Mouse (Mus musculus): ENCODE measurements around the gene Ctsw. TPM values are rescaled to one million over a fixed set of nuclear protein-coding genes. Genes with fewer than 3 reads are reported as not detected.

The Ctsw gene
- total RNA-seq, 2 experiments from 2014 or later, result 5.7 to 5.9 TPM

Other genes with a start within 250 kb of the Ctsw start
- 45.4 and 45.7 TPM in 2 replicates for gene Pacs1, start 195.4 kb downstream of the Ctsw start, total RNA-seq (2015)
- 14.2 and 25.4 TPM in 2 replicates for gene Pacs1, start 195.4 kb downstream of the Ctsw start, total RNA-seq (2017)
- 109 TPM in 2 replicates for gene Sf3b2, start 173.1 kb downstream of the Ctsw start, total RNA-seq (2015)
- 240 and 249 TPM in 2 replicates for gene Sf3b2, start 173.1 kb downstream of the Ctsw start, total RNA-seq (2017)
- not detected in 2 replicates for gene Gal3st3, start 170.2 kb downstream of the Ctsw start, total RNA-seq (2015)
- gene Gal3st3, start 170.2 kb downstream of the Ctsw start, total RNA-seq (2017), result not detected in 2 replicates
- gene Catsper1, start 132.8 kb downstream of the Ctsw start, total RNA-seq (2015), result not detected in 2 replicates
- not detected in 2 replicates for gene Catsper1, start 132.8 kb downstream of the Ctsw start, total RNA-seq (2017)
- not detected in 2 replicates for gene Cst6, start 118.9 kb downstream of the Ctsw start, total RNA-seq (2015)
- not detected in 2 replicates for gene Cst6, start 118.9 kb downstream of the Ctsw start, total RNA-seq (2017)
- 19.7 and 25.8 TPM in 2 replicates for gene Eif1ad, start 101.8 kb downstream of the Ctsw start, total RNA-seq (2015)
- 33.1 and 37.4 TPM in 2 replicates for gene Eif1ad, start 101.8 kb downstream of the Ctsw start, total RNA-seq (2017)
- 269 and 297 TPM in 2 replicates for gene Banf1, start 101.3 kb downstream of the Ctsw start, total RNA-seq (2015)
- 29.3 and 29.6 TPM in 2 replicates for gene Banf1, start 101.3 kb downstream of the Ctsw start, total RNA-seq (2017)
- 47.2 and 57.3 TPM in 2 replicates for gene Sart1, start 79.8 kb downstream of the Ctsw start, total RNA-seq (2015)
- gene Sart1, start 79.8 kb downstream of the Ctsw start, total RNA-seq (2017), result 62.2 and 64.6 TPM in 2 replicates
- gene Tsga10ip, start 66.0 kb downstream of the Ctsw start, total RNA-seq (2015), result not detected in 2 replicates
- not detected in 2 replicates for gene Tsga10ip, start 66.0 kb downstream of the Ctsw start, total RNA-seq (2017)
- 62.3 and 72.3 TPM in 2 replicates for gene Drap1, start 43.5 kb downstream of the Ctsw start, total RNA-seq (2015)
- gene Drap1, start 43.5 kb downstream of the Ctsw start, total RNA-seq (2017), result 53.7 and 59.0 TPM in 2 replicates
- gene AI837181, start 43.4 kb downstream of the Ctsw start, total RNA-seq (2015), result 20.3 and 23.7 TPM in 2 replicates
- 8.9 and 15.6 TPM in 2 replicates for gene AI837181, start 43.4 kb downstream of the Ctsw start, total RNA-seq (2017)
- 0.48 and 1.2 TPM in 2 replicates for gene Fosl1, start 21.0 kb downstream of the Ctsw start, total RNA-seq (2015)
- gene Fosl1, start 21.0 kb downstream of the Ctsw start, total RNA-seq (2017), result 0.69 and 0.95 TPM in 2 replicates
- 0.80 and 1.1 TPM in 2 replicates for gene Ccdc85b, start 10.6 kb downstream of the Ctsw start, total RNA-seq (2015)
- gene Ccdc85b, start 10.6 kb downstream of the Ctsw start, total RNA-seq (2017), result 1.7 TPM in 2 replicates
- 55.8 and 64.9 TPM in 2 replicates for gene Fibp, start 7.9 kb downstream of the Ctsw start, total RNA-seq (2015)
- 93.9 and 115 TPM in 2 replicates for gene Fibp, start 7.9 kb downstream of the Ctsw start, total RNA-seq (2017)
- 0.42 and 1.2 TPM in 2 replicates for gene Efemp2, start 5.4 kb upstream of the Ctsw start, total RNA-seq (2015)
- 1.2 TPM in 1 of 2 replicates, not detected in the other for gene Efemp2, start 5.4 kb upstream of the Ctsw start, total RNA-seq (2017)
- 16.2 and 16.6 TPM in 2 replicates for gene Mus81, start 19.9 kb upstream of the Ctsw start, total RNA-seq (2015)
- 9.2 and 13.8 TPM in 2 replicates for gene Mus81, start 19.9 kb upstream of the Ctsw start, total RNA-seq (2017)
- gene Cfl1, start 21.9 kb upstream of the Ctsw start, total RNA-seq (2015), result 2,162 and 2,175 TPM in 2 replicates
- gene Cfl1, start 21.9 kb upstream of the Ctsw start, total RNA-seq (2017), result 1,771 and 1,778 TPM in 2 replicates
- gene 1700020D05Rik, start 35.3 kb upstream of the Ctsw start, total RNA-seq (2015), result 1.8 and 2.1 TPM in 2 replicates
- 0.49 and 1.5 TPM in 2 replicates for gene 1700020D05Rik, start 35.3 kb upstream of the Ctsw start, total RNA-seq (2017)
- 2.7 and 4.8 TPM in 2 replicates for gene Snx32, start 42.0 kb upstream of the Ctsw start, total RNA-seq (2015)
- gene Snx32, start 42.0 kb upstream of the Ctsw start, total RNA-seq (2017), result 1.5 and 3.0 TPM in 2 replicates
- gene Ovol1, start 92.1 kb upstream of the Ctsw start, total RNA-seq (2015), result 0.07 and 0.14 TPM in 2 replicates
- gene Ovol1, start 92.1 kb upstream of the Ctsw start, total RNA-seq (2017), result 0.07 TPM in 1 of 2 replicates, not detected in the other
- 18.3 and 23.2 TPM in 2 replicates for gene Ap5b1, start 99.5 kb upstream of the Ctsw start, total RNA-seq (2015)
- gene Ap5b1, start 99.5 kb upstream of the Ctsw start, total RNA-seq (2017), result 16.4 and 22.5 TPM in 2 replicates
- 116 and 125 TPM in 2 replicates for gene Rnaseh2c, start 133.4 kb upstream of the Ctsw start, total RNA-seq (2015)
- gene Rnaseh2c, start 133.4 kb upstream of the Ctsw start, total RNA-seq (2017), result 94.6 and 136 TPM in 2 replicates
- 34.2 and 47.8 TPM in 2 replicates for gene Kat5, start 141.7 kb upstream of the Ctsw start, total RNA-seq (2015)
- gene Kat5, start 141.7 kb upstream of the Ctsw start, total RNA-seq (2017), result 69.4 and 73.9 TPM in 2 replicates
- gene Rela, start 169.0 kb upstream of the Ctsw start, total RNA-seq (2015), result 51.9 and 56.6 TPM in 2 replicates
- gene Rela, start 169.0 kb upstream of the Ctsw start, total RNA-seq (2017), result 46.1 and 47.8 TPM in 2 replicates
- gene Sipa1, start 195.2 kb upstream of the Ctsw start, total RNA-seq (2015), result 50.8 and 65.8 TPM in 2 replicates
- 50.1 and 78.7 TPM in 2 replicates for gene Sipa1, start 195.2 kb upstream of the Ctsw start, total RNA-seq (2017)
- 30.3 and 35.3 TPM in 2 replicates for gene Map3k11, start 220.2 kb upstream of the Ctsw start, total RNA-seq (2015)
- gene Map3k11, start 220.2 kb upstream of the Ctsw start, total RNA-seq (2017), result 39.8 and 50.8 TPM in 2 replicates
- 25.9 and 33.1 TPM in 2 replicates for gene Pcnx3, start 220.4 kb upstream of the Ctsw start, total RNA-seq (2015)
- gene Pcnx3, start 220.4 kb upstream of the Ctsw start, total RNA-seq (2017), result 19.3 and 19.6 TPM in 2 replicates
- not detected in 2 replicates for gene Kcnk7, start 235.9 kb upstream of the Ctsw start, total RNA-seq (2015)
- not detected in 2 replicates for gene Kcnk7, start 235.9 kb upstream of the Ctsw start, total RNA-seq (2017)